Mouse (Mus musculus): ENCODE results near the gene Btg1. TPM values are rescaled to one million over a fixed set of nuclear protein-coding genes. Genes with fewer than 3 reads are reported as not detected.
A peak's percentile ranks its signal among the peaks of the same experiment; 100 is the strongest.

Btg1 gene
- polyA plus RNA-seq, 1 experiment, result 35.5 TPM

DNA sequence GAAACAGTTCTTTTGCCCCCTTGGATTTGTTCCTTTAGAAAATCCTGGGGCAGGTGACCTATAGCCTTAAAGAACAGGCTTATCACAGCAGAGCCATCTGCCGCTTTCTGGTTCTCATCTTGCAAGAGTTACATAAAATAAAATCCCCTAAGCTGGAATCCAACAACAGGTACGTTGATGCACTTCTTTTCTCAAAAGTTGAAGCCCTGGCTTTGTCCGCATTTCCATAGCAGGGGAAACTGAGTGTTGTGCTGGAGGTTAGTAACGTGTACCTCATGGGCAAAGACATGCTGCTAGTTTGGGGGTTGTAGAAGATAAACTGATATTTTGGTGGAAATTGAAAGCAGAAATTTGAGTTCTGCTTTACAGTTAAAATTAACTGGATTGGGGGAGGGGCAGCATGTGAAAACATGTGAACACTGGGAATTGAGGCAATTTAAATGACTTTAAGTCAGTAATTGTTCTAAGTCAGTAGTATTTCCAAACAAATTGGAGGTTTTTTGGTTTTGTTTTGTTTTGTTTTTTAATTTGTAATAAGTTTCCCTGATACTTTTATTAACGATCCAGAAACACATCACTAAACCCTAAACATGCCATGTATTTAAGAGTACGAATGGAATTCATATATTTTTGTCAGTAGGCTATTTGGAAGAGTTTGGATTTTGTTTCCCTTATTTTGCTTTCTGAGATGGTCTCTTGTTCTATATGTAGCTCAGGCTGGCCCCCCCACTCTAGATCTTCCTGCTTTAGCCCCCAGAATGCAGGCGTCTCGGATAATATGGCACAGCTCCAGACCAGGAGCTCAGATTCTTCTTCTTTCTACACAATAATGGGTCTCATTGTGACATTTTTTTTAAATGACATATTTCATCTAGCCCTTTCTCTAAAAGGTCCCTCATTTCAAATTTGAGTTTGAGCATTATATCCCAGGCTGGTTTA, 3.4 kb downstream of the Btg1 start:
- Histone ChIP-seq H3K27me3 (replicated peaks; ENCODE audit: control insufficient read depth, insufficient read depth, low read length) (no peaks in the 10 kb centered on the region), H3K36me3 (ENCODE audit: control insufficient read depth, insufficient read depth, low read length) (peaks cover 6% of the 10 kb centered on the region), H3K27ac (ENCODE audit: insufficient read depth, low read depth, low read length) (peak overlapping the region; percentile 80), H3K4me1 (ENCODE audit: control insufficient read depth, insufficient read depth, low read length) (peaks cover 26% of the 10 kb centered on the region), H3K4me3 (ENCODE audit: insufficient read depth, low read depth, low read length) (peak overlapping the region; percentile 68)
- no peak for TF ChIP-seq POLR2A (IDR thresholded peaks at IDR 0.05; ENCODE audit: low read depth, low read length)
- TF ChIP-seq CTCF (conservative IDR thresholded peaks at IDR 0.05; ENCODE audit: insufficient read depth, insufficient read length, low read depth, low read length), result no peak
- no peak for DNase-seq
- 36% methylated on average over 8 of the region's 8 CpGs for WGBS

DNA sequence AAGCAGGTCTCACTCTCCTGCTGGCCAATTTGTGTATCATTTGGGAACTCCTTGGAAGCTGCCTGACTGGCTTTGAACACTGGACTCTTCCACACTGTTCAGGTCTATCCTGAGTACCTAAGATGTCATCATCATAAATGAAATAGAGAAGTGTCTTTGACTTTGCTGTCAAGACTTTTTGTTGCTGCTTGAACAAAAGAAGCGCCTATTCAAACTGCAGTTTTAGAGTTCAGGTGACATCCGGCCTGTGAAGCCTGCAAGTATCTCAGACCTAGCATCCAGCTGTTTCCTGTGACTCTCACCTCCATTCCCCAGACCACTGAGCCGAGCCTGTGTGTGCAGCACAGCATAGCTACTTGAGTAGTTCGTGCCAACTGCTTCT, 4.1 kb downstream of the Btg1 start:
- H3K4me3 ChIP-seq (ENCODE audit: insufficient read depth, low read depth, low read length), result peak overlapping the region; percentile 50
- no peak for TF ChIP-seq CTCF (conservative IDR thresholded peaks at IDR 0.05; ENCODE audit: insufficient read depth, insufficient read length, low read depth, low read length)
- no peak for TF ChIP-seq POLR2A (IDR thresholded peaks at IDR 0.05; ENCODE audit: low read depth, low read length)
- H3K27me3 ChIP-seq (replicated peaks; ENCODE audit: control insufficient read depth, insufficient read depth, low read length), result no peaks in the 10 kb centered on the region
- peaks cover 29% of the 10 kb centered on the region for H3K4me1 ChIP-seq (ENCODE audit: control insufficient read depth, insufficient read depth, low read length)
- WGBS, result 16% methylated on average over 4 of the region's 4 CpGs
- peak; percentile 70 for DNase-seq
- H3K27ac ChIP-seq (ENCODE audit: insufficient read depth, low read depth, low read length), result peak overlapping the region; percentile 80
- H3K36me3 ChIP-seq (ENCODE audit: control insufficient read depth, insufficient read depth, low read length), result peaks cover 6% of the 10 kb centered on the region

DNA sequence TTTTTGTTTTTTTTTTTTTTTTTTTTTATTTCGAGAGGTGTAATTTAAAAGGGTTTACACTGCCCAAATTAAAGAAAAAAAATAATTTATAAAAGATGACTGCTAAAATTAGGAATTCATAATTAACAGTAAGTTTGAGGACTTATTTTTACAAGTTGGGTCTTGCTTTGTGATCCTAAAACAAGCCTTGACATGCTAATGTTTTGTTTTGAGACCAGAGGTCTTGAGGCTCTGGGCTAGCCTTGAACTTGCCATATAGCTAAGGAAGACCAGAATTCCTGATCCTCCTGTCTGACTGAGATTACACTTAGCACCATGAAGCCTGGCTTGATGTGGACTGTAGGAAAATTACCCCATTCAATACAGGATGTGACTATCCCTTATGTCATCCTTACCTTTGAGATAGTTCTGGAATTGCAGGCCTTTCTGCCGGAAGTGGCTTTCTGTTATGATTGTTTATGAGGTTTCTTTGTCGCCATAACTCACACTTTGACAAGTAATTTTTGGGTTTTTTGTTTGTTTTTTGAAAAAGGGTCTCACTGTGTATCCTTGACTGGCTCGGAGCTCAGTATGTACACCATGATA, 4.6 kb downstream of the Btg1 start:
- peak overlapping the region; percentile 85 for H3K27ac ChIP-seq (ENCODE audit: insufficient read depth, low read depth, low read length)

GRCm38 (mm10) chr10:96621980-96622645, 5.3 kb downstream of the Btg1 start:
- Histone ChIP-seq H3K36me3 (ENCODE audit: control insufficient read depth, insufficient read depth, low read length) (peaks cover 6% of the 10 kb centered on the region), H3K4me3 (ENCODE audit: insufficient read depth, low read depth, low read length) (peak overlapping the region; percentile 48), H3K4me1 (ENCODE audit: control insufficient read depth, insufficient read depth, low read length) (peaks cover 29% of the 10 kb centered on the region), H3K27ac (ENCODE audit: insufficient read depth, low read depth, low read length) (peak overlapping the region; percentile 85), H3K27me3 (replicated peaks; ENCODE audit: control insufficient read depth, insufficient read depth, low read length) (no peaks in the 10 kb centered on the region)
- peak; percentile 67 for DNase-seq
- WGBS, result 22% methylated on average over 13 of the region's 13 CpGs
- TF ChIP-seq CTCF (conservative IDR thresholded peaks at IDR 0.05; ENCODE audit: insufficient read depth, insufficient read length, low read depth, low read length), result no peak

More for the DNA sequence above, 4.6 kb downstream of the Btg1 start:
- Histone ChIP-seq H3K27me3 (replicated peaks; ENCODE audit: control insufficient read depth, insufficient read depth, low read length) (no peaks in the 10 kb centered on the region), H3K4me1 (ENCODE audit: control insufficient read depth, insufficient read depth, low read length) (peaks cover 29% of the 10 kb centered on the region), H3K36me3 (ENCODE audit: control insufficient read depth, insufficient read depth, low read length) (peaks cover 6% of the 10 kb centered on the region), H3K4me3 (ENCODE audit: insufficient read depth, low read depth, low read length) (peak overlapping the region; percentile 41)
- TF ChIP-seq CTCF (conservative IDR thresholded peaks at IDR 0.05; ENCODE audit: insufficient read depth, insufficient read length, low read depth, low read length) (no peak), POLR2A (IDR thresholded peaks at IDR 0.05; ENCODE audit: low read depth, low read length) (no peak)
- DNase-seq, result no peak
- WGBS, result 42% methylated on average over 4 of the region's 4 CpGs

DNA sequence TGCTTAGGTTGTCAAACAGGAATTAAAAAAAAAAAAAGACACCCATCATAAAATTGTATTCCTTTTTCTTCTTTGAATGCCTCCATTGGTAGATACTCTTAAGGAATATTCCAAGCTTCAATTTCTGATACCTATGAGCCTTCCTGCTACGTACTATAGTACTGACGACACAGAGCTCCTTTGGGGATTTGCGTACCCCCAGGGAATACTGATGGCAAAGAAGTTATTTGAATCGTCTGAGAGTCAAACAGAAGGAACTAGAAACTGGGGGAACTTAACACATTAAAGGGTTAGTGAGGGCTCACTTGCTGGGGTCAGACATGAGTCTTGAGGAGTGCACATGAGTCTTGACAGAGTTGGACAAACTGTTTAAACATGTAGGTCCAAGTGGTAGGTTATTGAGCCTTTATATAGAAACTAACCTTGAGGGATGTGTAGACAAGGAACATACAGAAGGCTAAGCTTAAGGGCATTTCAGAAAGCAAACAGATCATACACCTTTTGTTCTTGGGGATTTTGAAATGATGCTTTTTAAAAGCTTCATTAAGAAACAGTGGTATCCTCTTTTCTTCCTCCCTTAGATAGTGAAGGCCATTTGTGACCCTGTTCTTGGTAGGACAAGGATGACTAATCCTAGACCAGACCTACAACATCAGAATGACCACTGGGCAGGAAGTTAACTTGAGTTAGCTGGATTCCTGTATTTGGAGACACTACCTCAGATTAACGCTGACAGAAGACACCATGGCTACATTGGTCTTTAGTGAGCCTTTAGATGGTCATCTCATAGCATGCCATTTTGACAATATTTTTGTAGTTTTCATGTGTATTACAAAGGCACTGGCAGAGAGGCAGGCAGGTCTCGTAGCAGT, 6.2 kb downstream of the Btg1 start:
- Histone ChIP-seq H3K4me1 (ENCODE audit: control insufficient read depth, insufficient read depth, low read length) (peaks cover 29% of the 10 kb centered on the region), H3K27ac (ENCODE audit: insufficient read depth, low read depth, low read length) (peak overlapping the region; percentile 52; the same call in 1 of the 2 replicates), H3K36me3 (ENCODE audit: control insufficient read depth, insufficient read depth, low read length) (peaks cover 6% of the 10 kb centered on the region), H3K27me3 (replicated peaks; ENCODE audit: control insufficient read depth, insufficient read depth, low read length) (no peaks in the 10 kb centered on the region), H3K4me3 (ENCODE audit: insufficient read depth, low read depth, low read length) (no peak overlapping the region)
- TF ChIP-seq CTCF (conservative IDR thresholded peaks at IDR 0.05; ENCODE audit: insufficient read depth, insufficient read length, low read depth, low read length) (no peak), POLR2A (IDR thresholded peaks at IDR 0.05; ENCODE audit: low read depth, low read length) (no peak)
- WGBS, result 59% methylated on average over 6 of the region's 6 CpGs
- DNase-seq, result no peak

GRCm38 (mm10) chr10:96623633-96624195, 6.9 kb downstream of the Btg1 start:
- TF ChIP-seq CTCF (conservative IDR thresholded peaks at IDR 0.05; ENCODE audit: insufficient read depth, insufficient read length, low read depth, low read length), result no peak
- no peak for TF ChIP-seq POLR2A (IDR thresholded peaks at IDR 0.05; ENCODE audit: low read depth, low read length)
- 63% methylated on average over 4 of the region's 4 CpGs for whole genome bisulfite sequencing
- Histone ChIP-seq H3K4me1 (ENCODE audit: control insufficient read depth, insufficient read depth, low read length) (peaks cover 29% of the 10 kb centered on the region), H3K4me3 (ENCODE audit: insufficient read depth, low read depth, low read length) (no peak overlapping the region), H3K27ac (ENCODE audit: insufficient read depth, low read depth, low read length) (no peak overlapping the region), H3K27me3 (replicated peaks; ENCODE audit: control insufficient read depth, insufficient read depth, low read length) (no peaks in the 10 kb centered on the region), H3K36me3 (ENCODE audit: control insufficient read depth, insufficient read depth, low read length) (peaks cover 6% of the 10 kb centered on the region)
- DNase-seq, result no peak
